Mouse (Mus musculus) lung, embryonic 14.5 days (tissue): Measurements from ENCODE around the gene Scnn1b. TPM values are rescaled to one million over a fixed set of nuclear protein-coding genes. Genes with fewer than 3 reads are reported as not detected.

Experiments used
- ATAC-seq: fragments of 200-750 bp; cut with Nextera tagmentation; 2 replicates; pipeline ENCODE4 v1.8.0; 2017; ENCODE audit warnings: mild to moderate bottlenecking, moderate TSS enrichment, moderate library complexity; ENCODE audit not compliant: insufficient read depth
- DNase-seq: peaks from one replicate; pipeline ENCODE4 v3.0.0-alpha.2; 2015
- H3K27ac ChIP-seq: fragments of 300-500 bp; sonication (generic); 2 replicates; pipeline ENCODE4 v1.5.1; 2014; ENCODE audit warnings: low read depth, mild to moderate bottlenecking, moderate library complexity
- H3K27me3 ChIP-seq: fragments of 300-500 bp; sonication (generic); 2 replicates; pipeline ENCODE4 v1.6.1; 2014; ENCODE audit warnings: low read length, control low read depth; ENCODE audit not compliant: insufficient read depth
- H3K36me3 ChIP-seq: fragments of 300-500 bp; sonication (generic); 2 replicates; pipeline ENCODE4 v1.6.1; 2014; ENCODE audit warnings: control low read depth; ENCODE audit not compliant: insufficient read depth
- H3K4me1 ChIP-seq: fragments of 300-500 bp; sonication (generic); 2 replicates; pipeline ENCODE4 v1.6.1; 2014; ENCODE audit warnings: antibody characterized with exemption, control low read depth; ENCODE audit not compliant: insufficient read depth
- H3K4me2 ChIP-seq: fragments of 300-500 bp; sonication (generic); 2 replicates; pipeline ENCODE4 v1.6.1; 2014; ENCODE audit warnings: mild to moderate bottlenecking
- H3K4me3 ChIP-seq: fragments of 300-500 bp; sonication (generic); 2 replicates; pipeline ENCODE4 v1.5.1; 2014; ENCODE audit warnings: low read depth, low read length
- H3K9ac ChIP-seq: fragments of 300-500 bp; sonication (generic); 2 replicates; pipeline ENCODE4 v1.6.1; 2014
- H3K9me3 ChIP-seq: fragments of 300-500 bp; sonication (generic); 2 replicates; pipeline ENCODE4 v1.6.1; 2016; ENCODE audit warnings: low read depth, low read length, control low read depth
- CTCF ChIP-seq: IDR thresholded peaks from 2 replicates; pipeline ENCODE4 v1.5.1; 2016; ENCODE audit warnings: antibody characterized with exemption, low read depth
- WGBS: fragments of 180-500 bp; shearing (Covaris S2); extraction: QIAGEN DNeasy Blood & Tissue Kit; methylation state at CpG from one replicate; pipeline ENCODE4 v1.1.7; 2014; 5-methylcytosine and 5-hydroxymethylcytosine counted together
- polyA plus RNA-seq: library from polyadenylated mRNA; unstranded; fragments of >200 nt; fragmentation: Nextera tagmentation; extraction: Ambion mirVana; gene quantifications from 2 replicates; pipeline ENCODE4 v1.2.1, GENCODE M21; 2014

Gene Scnn1b
- polyA plus RNA-seq, 1 experiment from 2014 or later = 4.4 TPM

DNA sequence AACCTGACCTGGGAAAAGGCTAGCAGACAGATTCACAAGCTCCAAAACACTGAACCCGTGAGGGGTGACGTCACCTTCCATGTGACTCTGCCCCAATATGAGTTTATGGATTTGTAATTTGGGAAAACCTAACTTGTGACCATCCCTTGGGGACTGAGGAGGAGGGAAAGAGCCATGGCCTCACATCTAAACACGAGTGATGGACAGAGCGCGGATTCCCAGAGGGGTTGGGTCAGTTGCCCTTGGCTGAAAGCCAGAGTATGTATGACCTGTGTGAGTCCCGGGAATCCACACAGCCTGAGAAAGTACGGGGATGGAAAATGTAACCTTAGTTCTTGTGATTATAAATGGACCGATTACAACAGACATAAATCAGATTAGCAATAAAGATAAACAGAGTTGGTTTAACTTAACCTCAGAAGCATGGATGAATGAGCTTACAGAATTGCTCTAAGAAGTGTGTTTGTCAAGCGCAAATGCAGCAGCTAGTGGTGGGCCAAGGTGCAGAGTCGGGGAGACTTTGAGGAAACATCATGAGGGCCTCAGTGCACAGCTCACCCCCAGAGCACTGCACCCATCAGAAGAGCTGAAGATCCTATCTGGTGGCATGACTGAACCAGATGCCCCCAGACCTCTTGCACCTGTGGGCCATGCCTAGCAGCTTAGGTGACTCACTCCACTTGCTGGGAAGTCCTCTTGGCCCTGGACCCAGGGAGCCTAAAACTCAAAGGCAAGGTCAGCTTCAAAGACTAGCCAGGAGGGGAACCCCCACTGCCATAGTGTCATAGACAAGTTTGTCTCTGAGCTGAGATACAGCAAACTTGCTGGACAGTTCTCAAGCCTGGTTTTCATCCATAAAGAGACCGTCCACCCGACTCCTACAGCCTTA is 71.3 kb downstream of the Scnn1b start:
- WGBS = 47% methylated on average over 12 of the region's 12 CpGs
- Histone ChIP-seq H3K9me3 (no peaks in the 10 kb centered on the region), H3K27ac (no peak overlapping the region), H3K27me3 (no peaks in the 10 kb centered on the region), H3K36me3 (peaks cover 11% of the 10 kb centered on the region; the same call in 1 of the 2 replicates), H3K9ac (no peak overlapping the region), H3K4me3 (no peak overlapping the region), H3K4me1 (peaks cover 5% of the 10 kb centered on the region; the same call in 1 of the 2 replicates), H3K4me2 (no peak overlapping the region)
- DNase-seq (peak; percentile 27), ATAC-seq (no peak)
- TF ChIP-seq CTCF = no peak

DNA sequence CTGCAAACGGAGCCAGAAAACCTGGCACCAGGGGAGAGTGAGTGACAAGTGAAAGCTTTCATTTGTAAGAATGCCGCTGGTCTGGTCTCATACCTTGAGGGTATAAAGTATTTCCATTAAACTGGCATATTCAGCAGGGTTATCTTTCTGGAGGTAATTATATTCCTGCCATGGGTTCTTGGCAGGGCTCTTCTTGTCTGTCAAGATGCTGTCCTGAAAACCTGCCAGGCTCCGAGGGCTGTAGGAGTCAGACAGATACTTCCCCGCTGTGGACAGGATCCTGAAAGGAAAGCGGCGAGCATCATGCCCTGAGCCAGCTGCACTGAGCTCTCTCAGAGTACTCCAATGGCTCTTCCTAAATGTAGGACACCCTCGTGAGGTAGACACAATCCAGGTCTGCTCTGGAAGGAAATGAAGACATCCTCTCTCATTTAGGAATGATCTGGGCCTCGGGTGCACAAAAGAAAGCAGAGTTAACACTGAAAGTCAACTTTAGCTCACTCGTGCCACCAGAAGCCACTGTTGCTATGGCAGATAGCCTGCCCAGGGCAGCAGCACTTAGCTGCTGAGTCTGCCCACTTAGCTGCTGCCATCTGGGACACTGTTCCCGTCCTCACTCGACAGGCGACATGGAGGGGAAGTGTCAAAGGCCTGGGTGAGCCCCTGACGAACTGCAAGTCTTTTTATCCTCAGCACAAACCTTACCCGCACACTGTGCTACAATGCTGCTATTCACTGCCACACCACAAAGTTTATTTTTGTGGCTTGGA is 72.2 kb downstream of the Scnn1b start:
- Histone ChIP-seq H3K4me3 (no peak overlapping the region), H3K36me3 (peaks cover 14% of the 10 kb centered on the region; the same call in 1 of the 2 replicates), H3K27ac (no peak overlapping the region), H3K9ac (no peak overlapping the region), H3K9me3 (no peaks in the 10 kb centered on the region), H3K4me2 (no peak overlapping the region), H3K27me3 (no peaks in the 10 kb centered on the region), H3K4me1 (peaks cover 7% of the 10 kb centered on the region; the same call in 1 of the 2 replicates)
- 61% methylated on average over 14 of the region's 14 CpGs for WGBS
- DNase-seq = no peak
- no peak for TF ChIP-seq CTCF
- no peak for ATAC-seq

- Histone ChIP-seq H3K4me3 (no peak overlapping the region), H3K4me2 (no peak overlapping the region), H3K9me3 (no peaks in the 10 kb centered on the region), H3K27me3 (no peaks in the 10 kb centered on the region), H3K9ac (no peak overlapping the region), H3K4me1 (peaks cover 9% of the 10 kb centered on the region; the same call in 1 of the 2 replicates), H3K36me3 (peaks cover 16% of the 10 kb centered on the region; the same call in 1 of the 2 replicates), H3K27ac (no peak overlapping the region)
- DNase-seq = no peak
- ATAC-seq = no peak
- no peak for TF ChIP-seq CTCF
- WGBS = 82% methylated on average over 8 of the region's 8 CpGs
Observed at GRCm38 (mm10) chr7:121938124-121938891, 73.5 kb downstream of the Scnn1b start.

DNA sequence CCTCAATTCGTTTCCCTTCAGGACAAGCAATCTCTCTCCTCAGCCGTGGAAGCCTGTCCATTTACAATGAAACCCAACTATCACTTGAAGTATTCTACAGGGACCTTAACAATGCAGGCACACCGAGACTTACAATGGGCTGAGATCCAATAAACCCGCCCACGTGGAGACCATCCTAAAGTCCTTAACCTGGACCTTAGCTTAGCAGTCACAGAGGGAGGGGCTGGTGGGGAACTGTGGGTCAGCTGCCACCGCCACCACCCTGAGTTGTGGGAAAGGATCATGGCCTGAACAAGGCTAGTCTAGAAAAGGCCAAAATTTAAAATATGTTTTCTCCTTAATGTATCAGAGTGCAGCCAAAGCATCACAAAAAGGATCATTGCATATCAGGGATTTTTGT is 74.4 kb downstream of the Scnn1b start:
- H3K4me1 ChIP-seq = peaks cover 9% of the 10 kb centered on the region; the same call in 1 of the 2 replicates
- 51% methylated on average over 6 of the region's 6 CpGs for WGBS
- no peak overlapping the region for H3K9ac ChIP-seq
- TF ChIP-seq CTCF = no peak
- no peaks in the 10 kb centered on the region for H3K9me3 ChIP-seq
- H3K27ac ChIP-seq = peak overlapping the region; percentile 80
- ATAC-seq (no peak), DNase-seq (no peak)
- no peak overlapping the region for H3K4me3 ChIP-seq
- peaks cover 20% of the 10 kb centered on the region; the same call in 1 of the 2 replicates for H3K36me3 ChIP-seq
- H3K27me3 ChIP-seq = no peaks in the 10 kb centered on the region
- no peak overlapping the region for H3K4me2 ChIP-seq

GRCm38 (mm10) chr7:121939729-121940128 is 74.9 kb downstream of the Scnn1b start:
- Histone ChIP-seq H3K9ac (no peak overlapping the region), H3K27me3 (no peaks in the 10 kb centered on the region), H3K27ac (peak overlapping the region; percentile 80), H3K4me2 (no peak overlapping the region), H3K4me3 (no peak overlapping the region), H3K9me3 (no peaks in the 10 kb centered on the region), H3K4me1 (peaks cover 9% of the 10 kb centered on the region; the same call in 1 of the 2 replicates), H3K36me3 (peaks cover 18% of the 10 kb centered on the region; the same call in 1 of the 2 replicates)
- ATAC-seq (peak; percentile 62), DNase-seq (peak; percentile 48)
- TF ChIP-seq CTCF = no peak
- 16% methylated on average over 4 of the region's 4 CpGs for WGBS

- peaks cover 18% of the 10 kb centered on the region; the same call in 1 of the 2 replicates for H3K36me3 ChIP-seq
- H3K9ac ChIP-seq = no peak overlapping the region
- ATAC-seq (peak; percentile 80), DNase-seq (peak; percentile 64)
- no peaks in the 10 kb centered on the region for H3K27me3 ChIP-seq
- WGBS = 66% methylated on average over 3 of the region's 3 CpGs
- peak overlapping the region; percentile 80 for H3K27ac ChIP-seq
- peaks cover 9% of the 10 kb centered on the region; the same call in 1 of the 2 replicates for H3K4me1 ChIP-seq
- no peak; the same call in 1 of the 2 replicates for TF ChIP-seq CTCF
- H3K4me3 ChIP-seq = no peak overlapping the region
- no peaks in the 10 kb centered on the region for H3K9me3 ChIP-seq
- 0 out of 2 replicates have a peak overlapping the region, but pooled peaks have one; percentile 31 for H3K4me2 ChIP-seq
Observed at GRCm38 (mm10) chr7:121941016-121941415, 76.2 kb downstream of the Scnn1b start.
